Mouse (Mus musculus) left cerebral cortex, postnatal 25 days (tissue): ENCODE measurements at regions not wholly inside any gene's neighbourhood (a gene's known extent, or its start where the extent isn't known, plus 50 kb on each side); places are given as distances from the start of the nearest gene placed in this dataset.

Source experiments
- DNase-seq, 2 experiments: peaks; one replicate each; pipeline ENCODE4 v3.0.0; 2022; ENCODE audit warnings: low spot score in 2 of 2, mixed read lengths in 1 of 2
- intact Hi-C: fragments of 180-260 bp; cut with DNase I; formaldehyde crosslinking; loops from one replicate; pipeline ENCODE4 v1.15.1; 2025

DNA sequence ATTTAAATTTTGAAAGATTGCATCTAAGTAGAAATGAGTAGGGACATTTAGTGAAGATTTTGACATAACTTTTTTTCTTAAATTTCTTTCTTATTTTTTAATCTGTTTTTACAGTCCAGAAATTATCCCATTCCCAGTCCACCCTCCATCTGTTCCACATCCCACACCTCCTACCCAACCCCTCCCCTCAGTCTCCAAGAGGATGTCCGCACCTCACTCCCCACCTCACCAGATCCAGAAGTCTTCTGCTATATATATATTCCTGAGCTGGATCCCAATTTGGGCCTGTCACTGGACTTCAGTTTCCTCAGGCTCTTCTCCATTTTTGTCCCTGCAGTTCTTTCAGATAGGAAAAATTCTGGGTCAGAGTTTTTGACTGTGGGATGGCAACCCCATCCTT lies 3879.6 kb upstream of the Gm7489 start:
- intact Hi-C loops = no loop called here
- DNase-seq = peak in 1 of 2 experiments; percentile 52

DNA sequence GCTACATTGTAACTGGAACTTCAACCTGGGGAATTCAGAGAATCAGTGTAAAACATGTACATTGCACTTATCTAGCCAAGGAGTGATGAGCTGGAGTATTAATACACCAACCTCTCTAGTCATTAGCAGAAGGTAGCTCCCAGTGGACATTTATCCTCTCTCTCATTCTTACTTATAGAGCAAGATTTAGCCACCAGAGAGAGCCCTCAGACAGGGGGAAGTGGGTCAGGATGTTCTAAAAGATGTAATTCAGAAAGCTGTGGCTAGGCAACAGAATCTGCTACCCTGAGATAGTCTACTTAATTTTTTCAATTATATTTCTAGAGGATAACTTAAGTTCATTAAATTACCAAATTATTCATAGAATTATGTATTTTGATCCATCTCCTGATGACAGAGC lies 3838.1 kb upstream of the Gm7489 start:
- no peak for DNase-seq
- intact Hi-C loops = no loop called here

DNA sequence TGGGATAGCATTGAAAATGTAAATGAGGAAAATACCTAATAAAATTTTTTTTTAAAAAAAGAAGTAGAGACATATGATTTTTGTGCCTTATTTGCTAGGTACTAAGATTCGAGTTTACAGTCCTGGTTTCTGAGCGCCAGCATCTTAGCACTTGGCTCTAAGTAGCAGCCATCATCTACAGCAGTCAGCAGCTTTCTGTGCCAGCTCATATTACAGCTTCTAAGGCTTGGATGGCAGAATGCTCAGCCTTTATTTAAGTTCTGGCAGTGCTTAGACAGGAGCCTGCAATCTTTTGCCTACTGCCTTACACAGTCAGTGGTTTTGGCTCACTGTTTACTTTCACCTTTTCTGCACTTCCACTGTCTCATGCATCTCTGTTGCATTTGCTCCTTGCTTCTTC lies 3831.2 kb upstream of the Gm7489 start:
- DNase-seq = peak; percentile 15 to 75
- intact Hi-C loops = no loop called here

DNA sequence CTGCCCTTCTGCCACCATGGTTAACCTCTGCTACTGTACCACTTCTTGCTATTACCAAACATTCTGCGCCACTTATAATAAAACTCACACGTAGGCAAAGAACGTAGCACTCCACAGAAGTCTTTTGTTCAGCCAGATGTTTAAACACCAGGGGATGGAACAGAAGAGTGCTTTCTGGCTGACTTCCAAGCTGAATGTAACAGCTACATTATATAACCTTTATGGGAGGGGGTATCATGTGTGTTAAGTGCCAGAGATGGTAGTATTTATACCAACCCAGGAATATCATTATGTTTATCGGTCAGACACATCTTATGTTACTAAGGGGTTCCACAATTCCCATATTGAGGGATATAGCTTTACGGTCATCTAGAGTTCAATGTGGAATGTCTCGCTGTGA lies 3830.8 kb upstream of the Gm7489 start:
- no peak for DNase-seq
- intact Hi-C loops = no loop called here

DNA sequence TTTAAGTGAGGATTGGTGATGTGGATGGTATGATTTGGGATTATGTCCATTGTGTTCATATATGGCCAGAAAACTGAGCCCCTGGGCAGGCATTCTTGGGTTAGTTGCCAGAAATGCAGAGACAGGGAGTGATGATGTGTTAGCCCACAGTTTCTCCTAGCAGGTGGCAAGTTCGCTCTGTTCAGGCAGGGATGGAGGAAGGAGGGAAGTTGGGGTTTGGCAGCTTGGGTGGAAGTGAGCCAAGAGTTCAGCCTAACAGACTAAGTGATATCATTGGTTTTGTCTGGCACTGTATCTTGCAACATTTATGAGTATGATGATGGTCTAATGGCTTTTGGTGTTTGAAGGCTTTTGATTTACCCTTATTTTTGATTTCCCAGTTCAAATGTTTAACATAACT lies 3806.5 kb upstream of the Gm7489 start:
- intact Hi-C loops = no loop called here

DNA sequence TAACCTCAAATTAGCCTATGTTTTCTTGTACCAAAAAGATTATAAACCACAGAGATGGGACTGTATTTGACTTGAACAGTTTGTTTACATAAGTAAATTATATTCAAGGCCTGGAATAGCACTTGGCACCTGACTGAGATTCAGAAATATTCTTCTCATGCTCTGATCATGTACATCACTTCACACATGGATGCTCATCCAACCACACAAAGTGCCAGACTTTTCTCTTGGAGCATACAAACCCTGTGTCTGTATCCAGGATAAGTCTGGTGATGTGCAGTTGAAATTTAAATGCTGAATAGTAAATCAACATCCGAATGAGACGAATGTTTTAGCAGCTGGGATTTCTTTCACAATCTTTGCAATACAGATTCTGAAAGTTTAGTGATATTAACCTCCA lies 3802.3 kb upstream of the Gm7489 start:
- intact Hi-C loops = no loop called here

More for the DNA sequence above, 3806.5 kb upstream of the Gm7489 start:
- DNase-seq = no peak

DNA sequence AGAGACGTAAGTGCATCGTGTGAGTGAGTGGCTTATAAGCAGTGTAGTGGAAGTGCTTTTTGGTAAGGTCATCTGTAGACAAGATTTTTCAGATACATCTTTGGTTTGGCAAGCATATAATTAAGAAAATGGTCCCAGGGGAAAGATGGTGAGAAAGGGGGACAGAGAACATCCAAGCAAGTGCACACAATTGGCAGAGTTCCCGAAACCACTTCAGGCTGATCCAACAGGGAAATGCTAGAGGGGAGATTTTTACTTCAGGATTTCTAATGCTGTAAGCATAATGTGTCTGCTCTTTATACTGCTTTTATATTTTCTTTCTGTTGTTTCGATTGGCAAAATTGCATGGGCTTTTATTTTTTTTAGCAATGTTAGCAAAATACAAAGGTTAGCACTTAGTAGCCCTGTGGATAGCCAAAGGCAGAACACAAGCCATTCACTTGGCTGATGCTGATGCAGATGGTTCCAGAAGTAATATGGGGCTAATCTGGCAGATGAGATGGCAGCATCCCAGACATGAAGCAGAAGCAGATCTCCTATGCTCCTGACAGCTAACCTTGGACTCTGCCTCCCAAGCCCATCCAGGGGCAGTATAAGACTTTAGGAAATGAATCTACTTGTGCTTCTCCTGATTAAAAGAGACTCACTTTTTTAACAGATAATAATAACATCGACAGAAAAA lies 3782.0 kb upstream of the Gm7489 start:
- DNase-seq = no peak
- intact Hi-C loops = no loop called here

More for the DNA sequence above, 3802.3 kb upstream of the Gm7489 start:
- peak in 1 of 2 experiments; percentile 21 for DNase-seq

DNA sequence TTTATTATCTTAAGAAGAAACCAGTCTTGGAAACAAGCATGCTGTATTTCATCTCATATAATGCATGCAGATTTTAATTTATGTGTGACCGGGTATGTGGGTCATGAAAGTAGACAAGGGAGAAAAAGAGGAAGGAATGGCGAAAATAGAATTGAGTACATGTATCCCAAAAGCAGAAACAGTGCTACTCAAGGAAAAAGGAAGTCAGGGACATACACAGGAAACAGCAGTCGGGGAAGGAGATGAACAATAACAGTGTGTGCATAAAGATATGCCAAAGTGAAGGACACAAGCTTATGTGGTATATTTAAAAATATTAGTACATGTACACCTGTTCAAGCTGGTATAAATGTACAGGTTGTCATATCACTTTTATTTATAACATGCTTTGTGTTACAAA lies 3775.8 kb upstream of the Gm7489 start:
- no peak for DNase-seq

DNA sequence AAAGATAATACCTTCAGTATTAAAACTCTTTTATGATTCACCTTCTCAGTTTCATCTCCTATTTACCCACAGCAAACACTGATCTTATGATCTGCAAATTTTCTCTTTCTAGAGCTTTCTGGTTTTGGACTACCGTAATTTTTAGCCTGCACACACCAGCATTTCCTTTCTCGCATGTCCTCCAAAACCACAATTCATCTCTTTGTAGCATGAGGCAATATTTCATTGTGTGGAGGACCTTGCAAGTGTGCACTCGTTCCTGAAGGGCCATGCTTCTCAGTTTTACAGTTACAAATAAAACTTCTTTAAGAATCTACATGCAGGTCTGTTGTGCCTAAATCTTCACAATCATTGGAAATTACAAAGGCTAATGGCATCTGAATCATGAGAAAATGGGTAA lies 3730.8 kb upstream of the Gm7489 start:
- intact Hi-C loops = no loop called here

More for the DNA sequence above, 3775.8 kb upstream of the Gm7489 start:
- intact Hi-C loops = no loop called here

DNA sequence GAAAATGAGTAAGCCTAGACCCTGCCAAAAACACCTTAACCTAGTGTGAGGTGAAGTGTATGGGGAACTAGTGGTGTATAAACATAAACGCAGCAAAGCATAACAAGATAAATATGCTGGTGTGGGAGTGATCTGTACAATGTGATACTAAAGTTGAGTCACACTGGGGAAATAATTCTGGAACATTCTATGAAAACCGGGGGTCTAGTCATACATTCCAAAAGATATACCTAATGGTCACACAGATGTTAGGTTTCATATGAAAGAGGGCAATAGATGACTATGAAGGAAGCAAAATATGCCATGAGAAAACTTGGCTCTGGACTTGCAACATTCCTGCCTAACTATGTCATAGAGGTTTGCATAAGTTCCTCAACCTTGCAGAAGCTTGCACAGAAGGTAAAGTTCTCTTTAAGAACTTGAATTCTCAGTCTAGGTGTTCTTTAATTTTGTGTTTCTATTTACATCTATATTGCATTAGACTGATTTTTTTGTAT lies 3712.4 kb upstream of the Gm7489 start:
- intact Hi-C loops = no loop called here
- no peak for DNase-seq

More for the DNA sequence above, 3730.8 kb upstream of the Gm7489 start:
- no peak for DNase-seq

DNA sequence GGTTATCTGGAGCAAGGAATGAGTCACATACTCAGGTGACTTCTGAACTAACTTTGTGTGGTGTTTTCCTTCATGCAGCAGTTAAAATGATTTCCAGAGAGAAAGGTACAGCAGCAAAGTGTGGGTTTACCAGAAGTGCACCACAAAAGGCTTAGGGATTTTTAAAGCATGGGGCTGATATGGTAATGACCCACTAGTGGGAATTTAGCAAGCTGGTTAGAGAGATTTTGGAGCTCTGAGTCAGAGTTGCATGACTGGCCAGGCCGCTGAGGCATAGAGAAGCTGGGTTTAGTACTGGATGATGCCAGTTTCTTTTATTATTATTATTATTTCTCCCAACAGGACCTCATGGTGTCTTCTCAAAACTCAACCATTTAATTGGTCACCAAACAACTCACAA lies 3701.5 kb upstream of the Gm7489 start:
- intact Hi-C loops = no loop called here
- DNase-seq = no peak
